Mouse (Mus musculus) lung, adult 2 months (tissue): Measurements from ENCODE around the gene Pitpnm3.

Experiments
- CTCF ChIP-seq: fragments of 200-500 bp; IDR thresholded peaks from 2 replicates; pipeline ENCODE4 v1.5.1; 2011; ENCODE audit warnings: mild to moderate bottlenecking, low read length, control low read depth; ENCODE audit not compliant: insufficient read depth
- POLR2A ChIP-seq: fragments of 200-500 bp; IDR thresholded peaks from 2 replicates; pipeline ENCODE4 v1.6.1; 2011; ENCODE audit warnings: low read depth, mild to moderate bottlenecking, control low read depth, low read length, borderline replicate concordance; ENCODE audit errors: extremely low read depth

DNA sequence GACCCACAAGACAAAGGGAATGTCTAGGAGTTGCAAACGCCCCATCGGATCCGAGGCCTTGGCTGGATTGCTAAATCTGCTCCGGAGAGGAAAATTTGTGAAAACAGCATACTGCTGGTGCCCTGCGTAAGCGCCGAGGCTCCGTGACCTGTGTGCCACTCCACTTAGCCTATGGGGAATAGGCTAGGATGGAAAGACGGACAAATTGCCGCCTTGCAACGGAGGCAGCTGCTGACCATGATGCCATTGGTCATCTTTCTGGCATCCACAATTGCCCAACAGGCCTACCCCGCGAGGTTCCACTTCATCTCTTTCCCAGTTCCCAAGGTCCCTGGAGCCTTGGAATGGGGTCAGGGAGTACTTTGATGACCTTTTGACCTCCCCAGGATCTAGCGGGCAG, 92.9 kb downstream of the Pitpnm3 start:
- TF ChIP-seq CTCF = no peak
- no peak for TF ChIP-seq POLR2A
